Mouse (Mus musculus) limb, embryonic 15.5 days (tissue): ENCODE measurements at regions not wholly inside any gene's neighbourhood (a gene's known extent, or its start where the extent isn't known, plus 50 kb on each side); places are given as distances from the start of the nearest gene placed in this dataset.

Experiments used
- ATAC-seq: fragments of 200-750 bp; cut with Nextera tagmentation; 2 replicates; pipeline ENCODE4 v1.8.0; 2017; ENCODE audit warnings: low read depth, moderate TSS enrichment; ENCODE audit not compliant: insufficient number of reproducible peaks, low FRiP score, low TSS enrichment
- H3K27ac ChIP-seq: fragments of 300-500 bp; sonication (generic); 2 replicates; pipeline ENCODE4 v1.5.1; 2015; ENCODE audit warnings: moderate library complexity, mild to moderate bottlenecking, inconsistent platforms
- H3K27me3 ChIP-seq: fragments of 300-500 bp; sonication (generic); 2 replicates; pipeline ENCODE4 v1.6.1; 2015; ENCODE audit warnings: inconsistent platforms
- H3K36me3 ChIP-seq: fragments of 300-500 bp; sonication (generic); 2 replicates; pipeline ENCODE4 v1.6.1; 2015; ENCODE audit warnings: inconsistent platforms
- H3K4me1 ChIP-seq: fragments of 300-500 bp; sonication (generic); 2 replicates; pipeline ENCODE4 v1.6.1; 2015; ENCODE audit warnings: inconsistent platforms
- H3K4me2 ChIP-seq: fragments of 300-500 bp; sonication (generic); 2 replicates; pipeline ENCODE4 v1.6.1; 2015; ENCODE audit warnings: mild to moderate bottlenecking, inconsistent platforms
- H3K4me3 ChIP-seq: fragments of 300-500 bp; sonication (generic); 2 replicates; pipeline ENCODE4 v1.5.1; 2015; ENCODE audit warnings: mild to moderate bottlenecking, inconsistent platforms
- H3K9ac ChIP-seq: fragments of 300-500 bp; sonication (generic); 2 replicates; pipeline ENCODE4 v1.6.1; 2015; ENCODE audit warnings: inconsistent platforms
- H3K9me3 ChIP-seq: fragments of 300-500 bp; sonication (generic); 2 replicates; pipeline ENCODE4 v1.6.1; 2016; ENCODE audit warnings: inconsistent platforms
- WGBS: fragments of 180-500 bp; shearing (Covaris S2); methylation state at CpG from one replicate; pipeline ENCODE4 v1.1.7; 2015; 5-methylcytosine and 5-hydroxymethylcytosine counted together

- H3K36me3 ChIP-seq, result no peaks in the 10 kb centered on the region
- H3K27me3 ChIP-seq, result no peaks in the 10 kb centered on the region
- no peak overlapping the region for H3K4me2 ChIP-seq
- H3K4me1 ChIP-seq, result 0 out of 2 replicates have a peak, but pooled peaks cover 2% of the 10 kb centered on the region
- no peaks in the 10 kb centered on the region for H3K9me3 ChIP-seq
- no peak overlapping the region for H3K4me3 ChIP-seq
- H3K27ac ChIP-seq, result no peak overlapping the region
- WGBS, result 71% methylated on average over 6 of the region's 6 CpGs
- ATAC-seq, result no peak
- no peak overlapping the region for H3K9ac ChIP-seq
Observed at GRCm38 (mm10) chr14:14599990-14600389, 102.1 kb upstream of the Slc4a7 start.

- no peak overlapping the region for H3K4me3 ChIP-seq
- no peak overlapping the region for H3K9ac ChIP-seq
- WGBS, result 75% methylated on average over 1 of the region's 1 CpGs
- H3K4me1 ChIP-seq, result 0 out of 2 replicates have a peak, but pooled peaks cover 2% of the 10 kb centered on the region
- no peaks in the 10 kb centered on the region for H3K27me3 ChIP-seq
- no peak for ATAC-seq
- no peak overlapping the region for H3K27ac ChIP-seq
- no peaks in the 10 kb centered on the region for H3K9me3 ChIP-seq
- H3K4me2 ChIP-seq, result no peak overlapping the region
- no peaks in the 10 kb centered on the region for H3K36me3 ChIP-seq
Observed at GRCm38 (mm10) chr14:14603439-14603838, 98.6 kb upstream of the Slc4a7 start.

- H3K27ac ChIP-seq, result no peak overlapping the region
- no peaks in the 10 kb centered on the region for H3K36me3 ChIP-seq
- no peak overlapping the region for H3K9ac ChIP-seq
- H3K4me2 ChIP-seq, result no peak overlapping the region
- no peak for ATAC-seq
- H3K4me3 ChIP-seq, result no peak overlapping the region
- H3K9me3 ChIP-seq, result no peaks in the 10 kb centered on the region
- no peaks in the 10 kb centered on the region for H3K27me3 ChIP-seq
- H3K4me1 ChIP-seq, result no peaks in the 10 kb centered on the region
- 92% methylated on average over 3 of the region's 3 CpGs for WGBS
Observed at GRCm38 (mm10) chr14:14607074-14607473, 95.0 kb upstream of the Slc4a7 start.

- Histone ChIP-seq H3K4me1 (no peaks in the 10 kb centered on the region), H3K27ac (no peak overlapping the region), H3K9me3 (no peaks in the 10 kb centered on the region), H3K27me3 (no peaks in the 10 kb centered on the region), H3K4me2 (no peak overlapping the region), H3K36me3 (no peaks in the 10 kb centered on the region), H3K4me3 (no peak overlapping the region), H3K9ac (no peak overlapping the region)
- no peak for ATAC-seq
- WGBS, result 45% methylated on average over 3 of the region's 3 CpGs
Observed at GRCm38 (mm10) chr14:14612245-14612644, 89.8 kb upstream of the Slc4a7 start.

- H3K36me3 ChIP-seq, result no peaks in the 10 kb centered on the region
- H3K4me1 ChIP-seq, result no peaks in the 10 kb centered on the region
- no peak overlapping the region for H3K9ac ChIP-seq
- no peak overlapping the region for H3K27ac ChIP-seq
- no peak overlapping the region for H3K4me2 ChIP-seq
- ATAC-seq, result no peak
- H3K27me3 ChIP-seq, result no peaks in the 10 kb centered on the region
- 84% methylated on average over 5 of the region's 5 CpGs for WGBS
- H3K9me3 ChIP-seq, result no peaks in the 10 kb centered on the region
- no peak overlapping the region for H3K4me3 ChIP-seq
Observed at GRCm38 (mm10) chr14:14620316-14620715, 81.8 kb upstream of the Slc4a7 start.

GRCm38 (mm10) chr14:14628673-14629072 is 73.4 kb upstream of the Slc4a7 start:
- ATAC-seq, result no peak
- H3K27me3 ChIP-seq, result no peaks in the 10 kb centered on the region
- WGBS, result 44% methylated on average over 1 of the region's 1 CpGs
- no peak overlapping the region for H3K4me3 ChIP-seq
- H3K36me3 ChIP-seq, result no peaks in the 10 kb centered on the region
- no peak overlapping the region for H3K4me2 ChIP-seq
- no peak overlapping the region for H3K27ac ChIP-seq
- no peaks in the 10 kb centered on the region for H3K9me3 ChIP-seq
- peaks cover 13% of the 10 kb centered on the region for H3K4me1 ChIP-seq
- H3K9ac ChIP-seq, result no peak overlapping the region

GRCm38 (mm10) chr14:14631750-14632149 is 70.3 kb upstream of the Slc4a7 start:
- 45% methylated on average over 6 of the region's 6 CpGs for WGBS
- Histone ChIP-seq H3K4me3 (no peak overlapping the region), H3K27me3 (no peaks in the 10 kb centered on the region), H3K4me1 (peaks cover 17% of the 10 kb centered on the region), H3K9me3 (no peaks in the 10 kb centered on the region), H3K36me3 (no peaks in the 10 kb centered on the region), H3K27ac (no peak overlapping the region), H3K9ac (no peak overlapping the region), H3K4me2 (no peak overlapping the region)
- ATAC-seq, result no peak

- peak overlapping the region; percentile 57 for H3K4me2 ChIP-seq
- H3K36me3 ChIP-seq, result no peaks in the 10 kb centered on the region
- WGBS, result under 1% methylated on average over 15 of the region's 15 CpGs
- H3K9me3 ChIP-seq, result no peaks in the 10 kb centered on the region
- H3K27ac ChIP-seq, result peak overlapping the region; percentile 33; the same call in 1 of the 2 replicates
- peaks cover 17% of the 10 kb centered on the region for H3K4me1 ChIP-seq
- H3K27me3 ChIP-seq, result no peaks in the 10 kb centered on the region
- no peak overlapping the region for H3K9ac ChIP-seq
- H3K4me3 ChIP-seq, result peak overlapping the region; percentile 28
- ATAC-seq, result no peak
Observed at GRCm38 (mm10) chr14:14632471-14632870, 69.6 kb upstream of the Slc4a7 start.

- 3% methylated on average over 22 of the region's 22 CpGs for whole genome bisulfite sequencing
- Histone ChIP-seq H3K4me1 (peaks cover 17% of the 10 kb centered on the region), H3K9ac (no peak overlapping the region), H3K36me3 (no peaks in the 10 kb centered on the region), H3K9me3 (no peaks in the 10 kb centered on the region), H3K4me3 (peak overlapping the region; percentile 28), H3K27me3 (no peaks in the 10 kb centered on the region), H3K27ac (peak overlapping the region; percentile 67), H3K4me2 (peak overlapping the region; percentile 57)
- ATAC-seq, result 0 out of 2 replicates have a peak, but pooled peaks have one; percentile 25
Observed at GRCm38 (mm10) chr14:14632951-14633931, 68.8 kb upstream of the Slc4a7 start.

- H3K4me1 ChIP-seq, result peaks cover 17% of the 10 kb centered on the region
- H3K9me3 ChIP-seq, result no peaks in the 10 kb centered on the region
- WGBS, result 49% methylated on average over 2 of the region's 2 CpGs
- 0 out of 2 replicates have a peak overlapping the region, but pooled peaks have one; percentile 67 for H3K27ac ChIP-seq
- no peaks in the 10 kb centered on the region for H3K36me3 ChIP-seq
- H3K4me2 ChIP-seq, result no peak overlapping the region
- no peak for ATAC-seq
- H3K27me3 ChIP-seq, result no peaks in the 10 kb centered on the region
- no peak overlapping the region for H3K9ac ChIP-seq
- H3K4me3 ChIP-seq, result no peak overlapping the region; the same call in 1 of the 2 replicates
Observed at GRCm38 (mm10) chr14:14634021-14634420, 68.1 kb upstream of the Slc4a7 start.

GRCm38 (mm10) chr14:14639102-14640015 is 62.7 kb upstream of the Slc4a7 start:
- no peaks in the 10 kb centered on the region for H3K9me3 ChIP-seq

More at GRCm38 (mm10) chr14:14639102-14640015, 62.7 kb upstream of the Slc4a7 start:
- Histone ChIP-seq H3K4me2 (no peak overlapping the region), H3K27ac (no peak overlapping the region), H3K36me3 (no peaks in the 10 kb centered on the region), H3K9ac (no peak overlapping the region), H3K27me3 (no peaks in the 10 kb centered on the region), H3K4me3 (no peak overlapping the region), H3K4me1 (no peaks in the 10 kb centered on the region)
- 59% methylated on average over 7 of the region's 7 CpGs for WGBS
- no peak for ATAC-seq
